Mouse (Mus musculus) liver, adult 2 months (tissue): ENCODE data around the gene Gpatch1. TPM values are rescaled to one million over a fixed set of nuclear protein-coding genes. Genes with fewer than 3 reads are reported as not detected.

Experiments
- DNase-seq: peaks from one replicate; pipeline ENCODE4 v3.0.0-alpha.2; 2011; ENCODE audit warnings: low read depth, low spot score; ENCODE audit errors: extremely low read depth
- H3K27ac ChIP-seq: fragments of 200-500 bp; replicated peaks from 2 replicates; pipeline ENCODE4 v1.5.1; 2012; ENCODE audit warnings: low read depth, mild to moderate bottlenecking, control low read depth, inconsistent platforms, low read length; ENCODE audit not compliant: insufficient read depth
- H3K27me3 ChIP-seq: fragments of 200-500 bp; 2 replicates; pipeline ENCODE4 v1.6.1; 2012; ENCODE audit warnings: mild to moderate bottlenecking, moderate library complexity, low read length, inconsistent platforms; ENCODE audit not compliant: control insufficient read depth, insufficient read depth
- H3K36me3 ChIP-seq: fragments of 200-500 bp; 2 replicates; pipeline ENCODE4 v1.6.1; 2012; ENCODE audit warnings: low read length, inconsistent platforms; ENCODE audit not compliant: control insufficient read depth, insufficient read depth
- H3K4me1 ChIP-seq: fragments of 200-500 bp; 2 replicates; pipeline ENCODE4 v1.6.1; 2011; ENCODE audit warnings: low read length; ENCODE audit not compliant: control insufficient read depth, insufficient read depth
- H3K4me3 ChIP-seq: fragments of 200-500 bp; 2 replicates; pipeline ENCODE4 v1.5.1; 2011; ENCODE audit warnings: low read depth, mild to moderate bottlenecking, control low read depth, low read length, moderate library complexity; ENCODE audit not compliant: insufficient read depth
- H3K79me2 ChIP-seq: fragments of 200-500 bp; 2 replicates; pipeline ENCODE4 v1.6.1; 2012; ENCODE audit warnings: inconsistent platforms, mild to moderate bottlenecking, low read length, moderate library complexity; ENCODE audit not compliant: control insufficient read depth, insufficient read depth
- H3K9ac ChIP-seq: fragments of 200-500 bp; 2 replicates; pipeline ENCODE4 v1.6.1; 2012; ENCODE audit warnings: low read depth, mild to moderate bottlenecking, control low read depth, inconsistent platforms, low read length
- CTCF ChIP-seq: fragments of 200-500 bp; IDR thresholded peaks from 2 replicates; pipeline ENCODE4 v1.5.1; 2011; ENCODE audit warnings: low read depth, low read length, control low read depth
- POLR2A ChIP-seq: fragments of 200-500 bp; IDR thresholded peaks from 2 replicates; pipeline ENCODE4 v1.6.1; 2011; ENCODE audit warnings: low read length, control low read depth; ENCODE audit not compliant: insufficient read depth; ENCODE audit errors: extremely low read depth
- WGBS: fragments of 180-500 bp; shearing (Covaris S2); methylation state at CpG from one replicate; pipeline ENCODE4 v1.1.7; 2018; 5-methylcytosine and 5-hydroxymethylcytosine counted together
- polyA plus RNA-seq: library from polyadenylated mRNA; depleted of rRNA; stranded (reverse); fragments of >200 nt; gene quantifications from 2 replicates; pipeline ENCODE4 v1.2.3, GENCODE M21; 2012; rRNA removed
- total RNA-seq: library from RNA; depleted of rRNA; stranded (reverse); fragments of >200 nt; gene quantifications from 2 replicates; pipeline ENCODE4 v1.2.3, GENCODE M21; 2014; rRNA removed

The Gpatch1 gene
- total and polyA plus RNA-seq, 2 experiments: 2.5 to 4.1 TPM

DNA sequence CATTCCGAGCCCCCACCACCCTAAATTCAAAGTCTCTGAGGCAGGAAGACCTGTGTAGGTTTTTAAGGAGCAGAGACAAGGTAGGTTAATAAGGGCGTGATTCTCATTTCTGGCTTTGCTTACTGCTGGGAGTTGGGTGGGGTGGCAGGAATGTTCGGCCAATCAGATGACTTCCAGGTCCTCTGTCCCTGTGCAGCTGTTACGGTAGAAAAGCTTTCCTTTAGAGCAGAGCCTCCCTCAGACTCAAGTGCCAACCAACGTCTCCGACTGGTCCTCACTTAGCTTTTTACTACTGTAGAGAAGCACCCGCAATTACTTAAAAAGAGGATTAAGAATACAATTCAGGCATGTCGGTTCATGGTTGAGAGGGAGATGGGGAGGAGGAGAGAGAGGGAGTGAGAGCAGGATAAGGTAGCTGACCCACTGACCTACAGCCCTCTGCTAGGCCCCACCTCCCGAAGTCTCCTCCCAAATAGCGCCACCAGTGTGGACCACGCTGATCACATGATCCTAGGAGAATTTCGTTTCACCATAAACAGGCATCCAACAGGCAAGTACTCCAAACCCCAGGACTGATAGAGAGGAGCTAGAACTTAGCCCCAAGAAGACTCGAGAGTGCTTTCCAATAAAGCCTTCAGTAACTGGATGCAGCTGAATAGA, 85.3 kb downstream of the Gpatch1 start:
- H3K4me1 ChIP-seq: no peaks in the 10 kb centered on the region; the same call in 1 of the 2 replicates
- H3K27me3 ChIP-seq: no peaks in the 10 kb centered on the region
- H3K4me3 ChIP-seq: no peak overlapping the region
- no peak overlapping the region for H3K27ac ChIP-seq
- DNase-seq: no peak
- no peaks in the 10 kb centered on the region for H3K79me2 ChIP-seq
- H3K36me3 ChIP-seq: no peaks in the 10 kb centered on the region
- WGBS: 70% methylated on average over 13 of the region's 13 CpGs
- no peak overlapping the region for H3K9ac ChIP-seq
- TF ChIP-seq POLR2A (no peak), CTCF (no peak)

DNA sequence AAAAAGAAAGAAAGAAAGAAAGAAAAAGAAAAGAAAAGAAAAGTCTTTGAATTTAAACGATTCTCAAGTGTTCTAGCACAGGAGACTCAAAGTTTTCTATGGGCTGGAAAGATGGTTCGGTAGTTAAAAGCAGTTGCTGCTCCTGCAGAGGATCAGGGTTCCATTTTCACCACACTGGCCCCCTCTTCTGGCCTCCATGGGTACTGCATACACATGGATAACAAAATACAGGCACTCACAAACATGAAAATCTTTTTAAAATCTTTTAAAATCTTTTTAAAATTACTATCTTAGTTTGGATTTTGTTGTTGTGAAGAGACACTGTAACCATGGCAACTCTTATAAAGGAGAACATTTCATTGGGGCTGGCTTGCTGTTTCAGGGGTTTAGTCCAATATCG, 87.9 kb downstream of the Gpatch1 start:
- Histone ChIP-seq H3K79me2 (no peaks in the 10 kb centered on the region), H3K4me1 (no peaks in the 10 kb centered on the region; the same call in 1 of the 2 replicates), H3K9ac (no peak overlapping the region), H3K27ac (no peak overlapping the region), H3K4me3 (no peak overlapping the region), H3K27me3 (no peaks in the 10 kb centered on the region), H3K36me3 (no peaks in the 10 kb centered on the region)
- DNase-seq: no peak
- WGBS: 80% methylated on average over 3 of the region's 3 CpGs
- TF ChIP-seq CTCF: no peak; the same call in 1 of the 2 replicates
- no peak for TF ChIP-seq POLR2A

Other genes starting within 250 kb of the Gpatch1 start
- gene Cebpa, start 199.1 kb downstream of the Gpatch1 start, total RNA-seq: 177 and 199 TPM in 2 replicates
- gene Cebpa, start 199.1 kb downstream of the Gpatch1 start, polyA plus RNA-seq: 349 and 390 TPM in 2 replicates
- gene Slc7a10, start 132.1 kb downstream of the Gpatch1 start, total RNA-seq: 0.07 and 0.09 TPM in 2 replicates
- gene Slc7a10, start 132.1 kb downstream of the Gpatch1 start, polyA plus RNA-seq: not detected in 2 replicates
- 6.1 and 7.7 TPM in 2 replicates for gene Lrp3, start 102.9 kb downstream of the Gpatch1 start, total RNA-seq
- gene Lrp3, start 102.9 kb downstream of the Gpatch1 start, polyA plus RNA-seq: 14.4 and 15.2 TPM in 2 replicates
- 14.0 and 18.5 TPM in 2 replicates for gene Rhpn2, start 15.7 kb upstream of the Gpatch1 start, total RNA-seq
- gene Rhpn2, start 15.7 kb upstream of the Gpatch1 start, polyA plus RNA-seq: 6.8 and 6.9 TPM in 2 replicates
- gene Faap24, start 78.4 kb upstream of the Gpatch1 start, total RNA-seq: 0.81 and 1.0 TPM in 2 replicates
- 1.8 and 2.1 TPM in 2 replicates for gene Faap24, start 78.4 kb upstream of the Gpatch1 start, polyA plus RNA-seq
- gene Cep89, start 78.6 kb upstream of the Gpatch1 start, total RNA-seq: 3.2 TPM in 2 replicates
- gene Cep89, start 78.6 kb upstream of the Gpatch1 start, polyA plus RNA-seq: 3.3 and 5.0 TPM in 2 replicates
- not detected in 2 replicates for gene Slc7a9, start 130.4 kb upstream of the Gpatch1 start, total RNA-seq
- 0.06 TPM in 1 of 2 replicates, not detected in the other for gene Slc7a9, start 130.4 kb upstream of the Gpatch1 start, polyA plus RNA-seq
- gene Tdrd12, start 219.3 kb upstream of the Gpatch1 start, total RNA-seq: under 0.01 TPM in 1 of 2 replicates, not detected in the other
- gene Tdrd12, start 219.3 kb upstream of the Gpatch1 start, polyA plus RNA-seq: not detected in 2 replicates
- gene Nudt19, start 237.9 kb upstream of the Gpatch1 start, total RNA-seq: 52.3 and 66.0 TPM in 2 replicates
- gene Nudt19, start 237.9 kb upstream of the Gpatch1 start, polyA plus RNA-seq: 42.7 and 51.1 TPM in 2 replicates